Mouse (Mus musculus) CH12.LX (cell line): ENCODE measurements around the gene Cxcl9. TPM values are rescaled to one million over a fixed set of nuclear protein-coding genes. Genes with fewer than 3 reads are reported as not detected.

Source experiments
- DNase-seq: peaks from one replicate; pipeline ENCODE4 v3.0.0-alpha.2; 2013; ENCODE audit errors: extremely low read depth
- H3K27ac ChIP-seq: 2 replicates; pipeline ENCODE4 v1.5.1; 2012; ENCODE audit warnings: low read depth, mild to moderate bottlenecking, control low read depth, moderate library complexity; ENCODE audit not compliant: insufficient read depth
- H3K27me3 ChIP-seq: replicated peaks from 2 replicates; pipeline ENCODE3; 2012; ENCODE audit warnings: inconsistent platforms
- H3K36me3 ChIP-seq, 2 experiments: replicated peaks in 1 of 2; 2 replicates each; pipeline versions ENCODE3 to v1.6.1; 2012; ENCODE audit warnings: inconsistent platforms in 1 of 2, low read length in 1 of 2, mild to moderate bottlenecking in 1 of 2, mixed read lengths in 1 of 2, moderate library complexity in 1 of 2; ENCODE audit not compliant: control insufficient read depth in 1 of 2, insufficient read depth in 1 of 2
- H3K4me1 ChIP-seq, 2 experiments: 2 replicates each; pipeline ENCODE4 v1.6.1; 2012; ENCODE audit warnings: inconsistent platforms in 1 of 2, moderate library complexity in 1 of 2; ENCODE audit not compliant: insufficient read depth in 2 of 2, control insufficient read depth in 1 of 2
- H3K4me2 ChIP-seq: 2 replicates; pipeline ENCODE4 v1.6.1; 2012; ENCODE audit warnings: low read depth, mild to moderate bottlenecking, control low read depth; ENCODE audit not compliant: poor library complexity, insufficient read depth, severe bottlenecking
- H3K4me3 ChIP-seq, 3 experiments: fragments of 150-350 bp in 1 of 3; sonication (generic) in 1 of 3; replicated peaks in 1 of 3; 2 replicates each; pipeline versions ENCODE3 to v1.5.1; 2011 to 2012; ENCODE audit warnings: low read depth in 2 of 3, low read length in 2 of 3, mild to moderate bottlenecking in 2 of 3, moderate library complexity in 2 of 3, control low read depth in 1 of 3, improper control_type of control experiment in 1 of 3, inconsistent platforms in 1 of 3, mixed read lengths in 1 of 3; ENCODE audit not compliant: poor library complexity in 1 of 3
- H3K79me2 ChIP-seq: replicated peaks from 2 replicates; pipeline ENCODE4 v1.6.1; 2012; ENCODE audit warnings: mild to moderate bottlenecking, moderate library complexity; ENCODE audit not compliant: control insufficient read depth, poor library complexity, insufficient read depth, severe bottlenecking; ENCODE audit errors: extremely low read depth
- H3K9ac ChIP-seq: 2 replicates; pipeline ENCODE4 v1.6.1; 2012; ENCODE audit warnings: low read depth, mild to moderate bottlenecking, control low read depth, moderate library complexity; ENCODE audit not compliant: insufficient read depth
- H3K9me3 ChIP-seq: replicated peaks from 2 replicates; pipeline ENCODE3; 2012; ENCODE audit warnings: low read length, inconsistent platforms, mixed read lengths
- CHD2 ChIP-seq: IDR thresholded peaks from 2 replicates; pipeline ENCODE4 v1.6.1; 2011; ENCODE audit warnings: low read length, improper control_type of control experiment
- CTCF ChIP-seq, 2 experiments: IDR thresholded peaks in 1 of 2; conservative IDR thresholded peaks in 1 of 2; 2 replicates each; pipeline ENCODE4 v1.5.1; 2011 to 2012; ENCODE audit warnings: low read depth in 2 of 2, low read length in 2 of 2, improper control_type of control experiment in 1 of 2, inconsistent platforms in 1 of 2, mild to moderate bottlenecking in 1 of 2, moderate library complexity in 1 of 2
- E2F4 ChIP-seq: IDR thresholded peaks from 2 replicates; pipeline ENCODE4 v1.6.1; 2011; ENCODE audit warnings: low read depth, low read length, improper control_type of control experiment; ENCODE audit not compliant: insufficient replicate concordance
- ELF1 ChIP-seq: IDR thresholded peaks from 2 replicates; pipeline ENCODE4 v1.6.1; 2014; ENCODE audit warnings: low read depth, mild to moderate bottlenecking, inconsistent platforms, low read length, improper control_type of control experiment
- EP300 ChIP-seq: IDR thresholded peaks from 2 replicates; pipeline ENCODE4 v1.6.1; 2011; ENCODE audit warnings: low read length, improper control_type of control experiment
- ETS1 ChIP-seq: conservative IDR thresholded peaks from 2 replicates; pipeline ENCODE4 v1.6.1; 2012; ENCODE audit warnings: low read depth, mild to moderate bottlenecking, inconsistent platforms, low read length, improper control_type of control experiment, moderate library complexity
- GABPA ChIP-seq: IDR thresholded peaks from 2 replicates; pipeline ENCODE4 v1.6.1; 2012; ENCODE audit warnings: low read depth, low read length, improper control_type of control experiment, inconsistent platforms; ENCODE audit not compliant: insufficient replicate concordance
- HCFC1 ChIP-seq: IDR thresholded peaks from 2 replicates; pipeline ENCODE4 v1.6.1; 2012; ENCODE audit warnings: low read depth, mild to moderate bottlenecking, inconsistent platforms, low read length, improper control_type of control experiment
- IRF4 ChIP-seq: IDR thresholded peaks from 2 replicates; pipeline ENCODE4 v1.6.1; 2014; ENCODE audit warnings: low read depth, mild to moderate bottlenecking, inconsistent platforms, low read length, improper control_type of control experiment
- JUN ChIP-seq: IDR thresholded peaks from 2 replicates; pipeline ENCODE4 v1.6.1; 2011; ENCODE audit warnings: low read depth, mild to moderate bottlenecking, low read length, improper control_type of control experiment, moderate library complexity; ENCODE audit not compliant: insufficient read depth
- JUND ChIP-seq: conservative IDR thresholded peaks from 2 replicates; pipeline ENCODE4 v1.6.1; 2011; ENCODE audit warnings: low read depth, low read length, improper control_type of control experiment
- KAT2A ChIP-seq: IDR thresholded peaks from 2 replicates; pipeline ENCODE4 v1.6.1; 2012; ENCODE audit warnings: low read length, improper control_type of control experiment, inconsistent platforms; ENCODE audit not compliant: insufficient replicate concordance
- MAX ChIP-seq: IDR thresholded peaks from 2 replicates; pipeline ENCODE4 v1.6.1; 2011; ENCODE audit warnings: low read length, improper control_type of control experiment
- MAZ ChIP-seq: IDR thresholded peaks from 2 replicates; pipeline ENCODE4 v1.6.1; 2012; ENCODE audit warnings: low read depth, mild to moderate bottlenecking, inconsistent platforms, low read length, improper control_type of control experiment, moderate library complexity
- MEF2A ChIP-seq: IDR thresholded peaks from 2 replicates; pipeline ENCODE4 v1.6.1; 2014; ENCODE audit warnings: low read depth, mild to moderate bottlenecking, inconsistent platforms, low read length, improper control_type of control experiment, borderline replicate concordance
- MYC ChIP-seq: IDR thresholded peaks from 2 replicates; pipeline ENCODE4 v1.6.1; 2011; ENCODE audit warnings: low read depth, mild to moderate bottlenecking, improper control_type of control experiment, low read length
- NRF1 ChIP-seq: IDR thresholded peaks from 2 replicates; pipeline ENCODE4 v1.6.1; 2014; ENCODE audit warnings: low read depth, mild to moderate bottlenecking, inconsistent platforms, low read length, improper control_type of control experiment, moderate library complexity
- PAX5 ChIP-seq: IDR thresholded peaks from 2 replicates; pipeline ENCODE4 v1.6.1; 2012; ENCODE audit warnings: low read length, inconsistent platforms, mixed read lengths
- POLR2A ChIP-seq: IDR thresholded peaks from 2 replicates; pipeline ENCODE4 v1.6.1; 2011; ENCODE audit warnings: low read depth, mild to moderate bottlenecking, improper control_type of control experiment, low read length
- POLR2AphosphoS2 ChIP-seq: IDR thresholded peaks from 2 replicates; pipeline ENCODE4 v1.6.1; 2011; ENCODE audit warnings: low read depth, low read length, improper control_type of control experiment
- SIN3A ChIP-seq: IDR thresholded peaks from 2 replicates; pipeline ENCODE4 v1.6.1; 2012; ENCODE audit warnings: low read length, improper control_type of control experiment, inconsistent platforms
- SMC3 ChIP-seq: IDR thresholded peaks from 2 replicates; pipeline ENCODE4 v1.6.1; 2011; ENCODE audit warnings: low read depth, low read length, improper control_type of control experiment
- TBP ChIP-seq: conservative IDR thresholded peaks from 2 replicates; pipeline ENCODE4 v1.6.1; 2011; ENCODE audit warnings: low read depth, low read length, improper control_type of control experiment
- TCF12 ChIP-seq: IDR thresholded peaks from 2 replicates; pipeline ENCODE4 v1.6.1; 2014; ENCODE audit warnings: low read depth, mild to moderate bottlenecking, inconsistent platforms, low read length, improper control_type of control experiment
- ZC3H11A ChIP-seq: IDR thresholded peaks from 2 replicates; pipeline ENCODE4 v1.6.1; 2012; ENCODE audit warnings: low read depth, mild to moderate bottlenecking, inconsistent platforms, low read length, improper control_type of control experiment
- ZKSCAN1 ChIP-seq: IDR thresholded peaks from 2 replicates; pipeline ENCODE4 v1.6.1; 2012; ENCODE audit warnings: low read depth, inconsistent platforms, low read length, improper control_type of control experiment, borderline replicate concordance
- ZNF384 ChIP-seq: IDR thresholded peaks from 2 replicates; pipeline ENCODE4 v1.6.1; 2012; ENCODE audit warnings: low read depth, low read length, improper control_type of control experiment, inconsistent platforms
- dilution Hi-C: fragments of 300-500 bp; cut with MboI; formaldehyde crosslinking; loops from 2 replicates; pipeline ENCODE4 v1.14.3; 2020; ENCODE audit warnings: low sequenced_read_pairs; ENCODE audit not compliant: extremely low pct_unique_long_range_greater_than_20kb, extremely low pct_ligation_motif_present
- in situ Hi-C: fragments of 300-500 bp; cut with MboI; formaldehyde crosslinking; loops from 3 replicates; pipeline ENCODE4 v1.14.3; 2019; ENCODE audit warnings: low sequenced_read_pairs, low pct_ligation_motif_present, low pct_unique_long_range_greater_than_20kb, mixed read lengths
- polyA plus RNA-seq: library from polyadenylated mRNA; unstranded; fragments of >175 nt; gene quantifications from 2 replicates; pipeline ENCODE4 v1.2.1, GENCODE M21; 2012; ENCODE audit warnings: low read depth; ENCODE audit not compliant: insufficient read length
- total RNA-seq, 2 experiments: library from RNA; depleted of rRNA; stranded (reverse); fragments of 300-350 nt in 1 of 2; fragments of >200 nt in 1 of 2; gene quantifications; 2 replicates each; pipeline ENCODE4 v1.2.3; 2012 to 2014

The Cxcl9 gene
- total and polyA plus RNA-seq, 3 experiments, result not detected

GRCm38 (mm10) chr5:92370891-92371290 lies 43.0 kb upstream of the Cxcl9 start:
- H3K4me2 ChIP-seq, result no peak overlapping the region
- dilution Hi-C loops (no loop called here), in situ Hi-C loops (no loop called here)
- no peak overlapping the region for H3K27ac ChIP-seq
- H3K4me3 ChIP-seq, result no peak overlapping the region
- TF ChIP-seq HCFC1 (no peak), MEF2A (no peak), TBP (no peak), ELF1 (no peak), JUND (no peak), MAZ (no peak), POLR2A (no peak), JUN (no peak), ZKSCAN1 (no peak), SIN3A (no peak), MAX (no peak), IRF4 (no peak), KAT2A (no peak), SMC3 (no peak), ZNF384 (no peak), GABPA (no peak), NRF1 (no peak)
- H3K27me3 ChIP-seq, result no peaks in the 10 kb centered on the region
- peaks cover 11 to 28% of the 10 kb centered on the region in 2 experiments; a peak in 3 of 4 replicates for H3K4me1 ChIP-seq
- H3K79me2 ChIP-seq, result no peaks in the 10 kb centered on the region
- H3K9me3 ChIP-seq, result no peaks in the 10 kb centered on the region
- no peak overlapping the region for H3K9ac ChIP-seq
- no peaks in the 10 kb centered on the region for H3K36me3 ChIP-seq
- no peak for DNase-seq

- Histone ChIP-seq H3K4me2 (no peak overlapping the region), H3K27ac (no peak overlapping the region), H3K79me2 (no peaks in the 10 kb centered on the region), H3K36me3 (no peaks in the 10 kb centered on the region), H3K4me1 (peaks cover 9 to 23% of the 10 kb centered on the region in 2 experiments; a peak in 3 of 4 replicates), H3K9ac (no peak overlapping the region), H3K9me3 (no peaks in the 10 kb centered on the region), H3K27me3 (no peaks in the 10 kb centered on the region), H3K4me3 (no peak overlapping the region)
- TF ChIP-seq IRF4 (no peak), JUND (no peak), EP300 (no peak), MEF2A (no peak), ZC3H11A (no peak), ZNF384 (no peak), CTCF (conservative IDR thresholded peaks at IDR 0.05 in 1 of 2, IDR thresholded peaks at IDR 0.05 in 1 of 2; ENCODE audit: low read depth in 2 of 2, low read length in 2 of 2) (no peak), MAZ (no peak), NRF1 (no peak), ELF1 (no peak), POLR2AphosphoS2 (no peak), ETS1 (no peak), TCF12 (no peak), PAX5 (no peak), SMC3 (no peak), CHD2 (no peak), E2F4 (no peak), TBP (no peak), MYC (no peak)
- in situ Hi-C loops, result no loop called here
- DNase-seq, result no peak
- dilution Hi-C loops, result no loop called here
These were observed 42.5 kb upstream of the Cxcl9 start for GRCm38 (mm10) chr5:92370392-92370791.
